Mouse (Mus musculus) retina, postnatal 7 days (tissue): ENCODE measurements at regions not wholly inside any gene's neighbourhood (a gene's known extent, or its start where the extent isn't known, plus 50 kb on each side); places are given as distances from the start of the nearest gene placed in this dataset.

ENCODE experiments used
- DNase-seq: peaks from one replicate; pipeline ENCODE4 v3.0.0-alpha.2; 2012; ENCODE audit warnings: low read depth, low spot score

- peak; percentile 74 for DNase-seq
Measured at GRCm38 (mm10) chr9:35360139-35361100, 60.5 kb upstream of the Cdon start.

GRCm38 (mm10) chr9:35361432-35361831, 59.5 kb upstream of the Cdon start:
- DNase-seq, result no peak

- DNase-seq, result no peak
Measured at GRCm38 (mm10) chr9:35362276-35362675, 58.7 kb upstream of the Cdon start.

- no peak for DNase-seq
Measured at GRCm38 (mm10) chr9:35363079-35363478, 57.8 kb upstream of the Cdon start.

GRCm38 (mm10) chr9:35363936-35364335, 57.0 kb upstream of the Cdon start:
- DNase-seq, result no peak

GRCm38 (mm10) chr9:35365975-35366374, 55.0 kb upstream of the Cdon start:
- no peak for DNase-seq

- DNase-seq, result no peak
Measured at GRCm38 (mm10) chr9:35369063-35369462, 51.9 kb upstream of the Cdon start.

GRCm38 (mm10) chr9:35370031-35370430, 50.9 kb upstream of the Cdon start:
- DNase-seq, result no peak

GRCm38 (mm10) chr9:35370895-35371294, 50.0 kb upstream of the Cdon start:
- no peak for DNase-seq
